Mouse (Mus musculus) testis, postnatal 10 days (tissue): ENCODE measurements around the gene Olfr591.
"Not testable (repeated sequence)": the region's sequence is repeated elsewhere in the genome, so short reads cannot be mapped to it uniquely, and the experiment has no call there.

Experiments used
- DNase-seq: peaks from one replicate; pipeline ENCODE4 v3.0.0; 2021; ENCODE audit warnings: low spot score

Gene Olfr591

DNA sequence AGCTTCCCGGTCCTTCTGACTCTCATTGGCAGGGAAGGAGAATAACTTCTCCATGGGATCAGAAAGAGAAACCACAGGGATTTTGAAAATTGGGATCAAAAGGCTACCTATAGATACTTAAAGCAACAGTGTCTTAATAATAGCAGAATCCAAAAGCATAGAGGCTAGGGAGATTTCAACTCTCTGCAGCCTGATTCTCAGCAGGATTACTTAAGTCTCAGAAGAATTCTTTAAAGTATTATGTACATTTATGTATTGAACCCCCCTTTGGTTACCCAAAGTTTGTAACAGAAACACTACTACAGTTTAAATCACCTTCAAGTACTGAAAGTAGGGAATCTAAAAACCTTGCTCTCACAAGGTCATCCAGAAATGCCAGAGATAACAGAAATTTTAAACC, at the start of gene Olfr591:
Gene Olfr591, minus strand, starts transcription at position 101 of the 400 bp plus-strand sequence.
- no peak for DNase-seq

- DNase-seq, result no peak
Measured at GRCm38 (mm10) chr7:103216696-103217095, 38.6 kb upstream of the Olfr591 start, which contains the start of gene Olfr594. Olfr594 (plus strand) TSS chr7:103216996.

- not testable (repeated sequence) for DNase-seq
Measured at GRCm38 (mm10) chr7:103212050-103212449, 33.9 kb upstream of the Olfr591 start.

GRCm38 (mm10) chr7:103211562-103211961, 33.4 kb upstream of the Olfr591 start, which contains the start of gene Olfr593:
Olfr593 (plus strand) TSS chr7:103211862.
- no peak for DNase-seq

- not testable (repeated sequence) for DNase-seq
Measured at GRCm38 (mm10) chr7:103184503-103184902, 6.4 kb upstream of the Olfr591 start, which contains the start of gene Olfr592. Olfr592 (plus strand) TSS chr7:103184803.

- DNase-seq, result no peak
Measured at GRCm38 (mm10) chr7:103169697-103170096, 8.4 kb downstream of the Olfr591 start.

DNA sequence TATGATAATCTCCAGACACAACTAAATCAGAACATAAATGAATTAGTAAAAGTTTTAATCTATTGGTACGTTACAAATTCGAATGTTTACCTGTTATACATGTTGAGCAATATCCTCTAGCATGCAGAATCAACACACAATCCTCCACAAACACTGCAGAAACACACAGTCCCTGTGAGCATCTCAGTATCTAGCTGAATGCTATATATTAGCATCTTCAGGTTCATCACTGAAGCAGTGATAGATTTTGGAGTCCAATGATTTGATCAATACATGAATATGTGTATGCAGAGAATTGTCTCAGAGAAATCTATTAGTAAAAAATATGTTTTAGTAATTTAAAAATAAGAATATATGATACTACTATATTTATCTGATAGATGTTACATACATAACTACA, 21.9 kb downstream of the Olfr591 start, which contains the start of gene Olfr589:
Gene Olfr589, minus strand, starts transcription at position 101 of the 400 bp plus-strand sequence.
- DNase-seq, result no peak

DNA sequence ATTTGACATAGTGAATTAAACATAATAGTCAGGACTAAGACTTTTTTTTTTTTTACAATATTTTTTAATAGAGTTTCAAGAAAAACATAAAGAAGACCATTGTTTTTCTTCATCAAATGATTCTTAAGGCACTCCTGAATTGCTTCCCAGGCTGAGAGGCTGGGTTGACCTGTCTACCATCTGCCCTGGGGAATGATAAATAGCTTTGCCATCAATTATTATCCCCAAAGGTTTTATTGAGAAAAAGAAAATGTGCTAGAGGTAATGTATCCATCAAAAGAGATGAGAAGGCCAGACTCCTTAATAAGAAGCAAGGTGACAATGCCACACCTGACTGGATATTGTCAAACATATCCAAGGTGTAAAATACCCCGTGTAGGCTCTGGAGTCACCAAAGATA, 37.6 kb downstream of the Olfr591 start, which contains the start of gene Olfr588-ps1:
Gene Olfr588-ps1, plus strand, starts transcription at position 301 of the 400 bp plus-strand sequence.
- no peak for DNase-seq

DNA sequence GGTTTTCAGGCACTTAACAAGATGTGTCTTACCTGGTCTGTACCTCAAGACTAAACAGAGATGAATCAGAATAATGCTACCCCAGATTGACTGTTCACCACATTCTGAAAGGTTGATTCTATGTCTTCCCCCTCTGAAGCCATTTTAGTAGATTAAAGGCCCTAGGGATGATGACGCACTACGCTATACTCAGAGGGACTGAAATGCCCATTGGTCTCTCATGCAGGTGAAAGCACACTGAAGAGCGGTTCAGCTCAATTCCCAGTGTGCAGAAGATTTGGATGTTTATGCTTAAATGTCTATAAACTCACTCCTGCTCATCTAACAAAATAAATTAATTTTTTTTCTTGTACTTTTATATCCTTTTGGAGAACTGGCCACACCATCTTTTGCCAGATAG, 52.6 kb downstream of the Olfr591 start, which contains the start of gene Olfr586:
Gene Olfr586, minus strand, starts transcription at position 101 of the 400 bp plus-strand sequence.
- no peak for DNase-seq

GRCm38 (mm10) chr7:103119406-103119805, 58.7 kb downstream of the Olfr591 start:
- no peak for DNase-seq
